Mouse (Mus musculus) adipocyte (in vitro differentiated cells): Measurements from ENCODE around the gene Rgl2.
"Not testable (repeated sequence)": the region's sequence is repeated elsewhere in the genome, so short reads cannot be mapped to it uniquely, and the experiment has no call there.

Source experiments
- DNase-seq: peaks from one replicate; pipeline ENCODE4 v3.0.0-alpha.2; 2016; ENCODE audit warnings: low spot score

Gene Rgl2

DNA sequence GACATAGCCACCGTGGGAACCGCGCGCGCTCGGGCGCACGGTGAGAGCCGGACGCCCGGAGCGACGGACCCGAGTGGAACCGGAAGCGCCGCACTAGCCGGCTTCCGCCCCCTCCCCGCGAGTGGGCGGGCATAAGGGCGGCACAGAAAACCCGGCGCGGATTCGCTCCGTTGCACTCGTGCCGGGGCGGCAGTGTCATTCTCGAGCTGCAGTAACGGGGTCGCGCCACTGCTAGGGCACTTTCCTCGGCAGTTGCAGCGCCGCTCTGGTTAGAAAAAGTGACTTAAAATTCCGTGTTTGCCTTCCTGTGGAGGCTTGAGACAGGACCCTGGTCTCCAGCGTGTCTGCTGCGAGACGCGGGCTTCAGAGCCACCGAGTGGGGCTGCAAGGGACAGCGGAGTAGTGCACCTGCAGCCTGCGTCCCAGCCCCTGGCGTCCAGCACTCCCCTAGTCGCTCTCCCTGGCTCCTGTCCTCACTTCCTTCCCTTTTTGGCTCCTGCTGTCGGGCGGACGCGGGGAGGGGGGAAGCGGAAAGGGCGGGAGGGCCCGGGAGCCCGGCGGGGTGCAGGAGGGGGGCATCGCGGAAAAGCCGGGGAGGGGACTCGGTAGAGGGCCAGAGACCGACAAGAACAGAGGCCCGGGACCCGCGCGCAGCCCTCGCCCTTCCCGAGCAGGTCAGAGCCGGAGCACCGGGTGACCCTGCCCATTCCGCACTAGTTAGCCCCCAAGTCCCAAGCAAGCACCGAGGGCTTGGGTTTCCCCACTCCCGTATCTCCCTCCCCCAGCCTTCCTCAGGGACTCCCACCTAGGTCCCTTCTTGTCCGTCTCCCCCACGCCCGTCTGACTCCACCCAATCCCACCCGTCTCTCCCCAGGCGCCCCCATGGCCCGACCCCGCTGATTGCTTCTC, at the start of gene Rgl2:
Gene Rgl2 (plus strand): TSS at position 173 of the 909 bp plus-strand sequence.
- peak; percentile 89 for DNase-seq

DNA sequence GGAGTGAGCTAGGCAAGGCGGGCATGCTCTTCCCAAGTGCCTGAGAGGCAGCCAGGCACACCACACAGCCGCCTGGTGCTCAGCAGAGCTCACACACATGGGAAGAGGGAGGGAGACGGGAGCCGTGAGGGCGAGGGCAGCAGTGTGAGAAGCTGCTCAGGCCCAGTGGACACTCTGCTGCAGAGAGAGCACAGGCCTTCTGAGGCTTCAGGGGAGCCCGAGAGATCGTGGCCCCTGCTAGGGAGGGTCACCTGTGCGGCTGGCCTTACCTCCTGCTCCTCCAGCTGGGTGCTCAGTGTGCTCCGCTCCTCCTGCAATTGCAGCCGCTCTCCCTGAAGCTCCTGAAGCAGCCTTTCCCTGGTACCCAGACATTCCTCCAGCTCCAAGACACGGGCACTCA, 45.0 kb upstream of the Rgl2 start:
- not testable (repeated sequence) for DNase-seq

DNA sequence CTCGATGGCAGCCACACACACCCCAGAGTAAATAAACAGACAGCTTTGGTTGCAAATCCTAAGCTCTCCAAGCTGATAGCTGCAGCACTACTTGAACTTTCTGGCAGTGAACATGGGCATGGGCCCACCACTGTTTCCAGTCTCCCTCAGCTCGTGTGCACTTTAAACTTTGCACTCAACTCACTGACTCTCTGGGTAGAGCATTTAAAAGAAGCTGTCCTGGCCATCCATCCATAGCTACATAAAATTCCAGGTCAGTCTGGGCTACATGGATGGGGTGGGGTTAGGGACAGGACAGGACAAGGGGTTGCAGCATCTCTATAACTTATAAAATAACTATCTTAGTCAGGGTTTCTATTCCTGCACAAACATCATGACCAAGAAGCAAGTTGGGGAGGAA, 41.5 kb upstream of the Rgl2 start:
- DNase-seq: not testable (repeated sequence)

DNA sequence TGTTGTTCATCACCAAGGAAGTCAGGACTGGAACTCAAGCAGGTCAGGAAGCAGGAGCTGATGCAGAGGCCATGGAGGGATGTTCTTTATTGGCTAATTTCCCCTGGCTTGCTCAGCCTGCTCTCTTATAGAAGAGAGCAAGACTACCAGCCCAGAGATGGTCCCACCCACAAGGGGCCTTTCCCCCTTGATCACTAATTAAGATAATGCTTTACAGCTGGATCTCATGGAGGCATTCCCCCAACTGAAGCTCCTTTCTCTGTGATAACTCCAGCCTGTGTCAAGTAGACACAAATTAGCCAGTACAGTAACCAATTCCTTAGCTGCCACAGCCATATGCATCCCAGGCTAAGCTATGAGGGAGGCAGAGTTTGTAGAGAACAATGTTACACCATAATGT, 41.1 kb upstream of the Rgl2 start:
- DNase-seq: not testable (repeated sequence)

DNA sequence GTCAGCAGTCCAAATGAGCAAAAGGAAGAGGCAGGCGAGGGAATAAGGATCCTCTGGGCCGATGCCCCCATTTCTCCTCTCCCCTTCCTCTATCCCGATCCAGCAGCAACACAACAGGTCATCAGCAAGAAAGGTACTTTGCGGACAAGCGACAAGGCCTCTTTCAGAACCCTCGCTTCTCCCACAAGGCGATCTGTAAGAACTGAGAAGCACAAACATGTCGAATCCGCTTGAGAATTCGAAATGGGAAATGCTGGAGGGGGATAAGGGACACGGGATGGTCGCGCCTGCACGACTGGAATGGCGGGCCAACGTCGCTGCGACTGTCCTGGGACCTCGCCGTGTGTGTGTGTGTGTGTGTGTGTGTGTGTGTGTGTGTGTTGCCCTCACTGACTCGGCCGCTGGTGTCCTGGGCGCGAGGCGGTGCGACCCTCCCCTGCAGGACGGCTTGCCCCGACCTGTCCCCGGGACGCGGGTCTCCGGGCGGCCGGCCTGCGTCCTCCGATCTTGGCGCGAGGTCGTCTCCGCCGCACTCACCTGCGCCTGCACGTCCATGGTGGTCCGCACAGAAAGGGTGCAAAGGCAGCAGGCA, 39.3 kb upstream of the Rgl2 start:
- not testable (repeated sequence) for DNase-seq

DNA sequence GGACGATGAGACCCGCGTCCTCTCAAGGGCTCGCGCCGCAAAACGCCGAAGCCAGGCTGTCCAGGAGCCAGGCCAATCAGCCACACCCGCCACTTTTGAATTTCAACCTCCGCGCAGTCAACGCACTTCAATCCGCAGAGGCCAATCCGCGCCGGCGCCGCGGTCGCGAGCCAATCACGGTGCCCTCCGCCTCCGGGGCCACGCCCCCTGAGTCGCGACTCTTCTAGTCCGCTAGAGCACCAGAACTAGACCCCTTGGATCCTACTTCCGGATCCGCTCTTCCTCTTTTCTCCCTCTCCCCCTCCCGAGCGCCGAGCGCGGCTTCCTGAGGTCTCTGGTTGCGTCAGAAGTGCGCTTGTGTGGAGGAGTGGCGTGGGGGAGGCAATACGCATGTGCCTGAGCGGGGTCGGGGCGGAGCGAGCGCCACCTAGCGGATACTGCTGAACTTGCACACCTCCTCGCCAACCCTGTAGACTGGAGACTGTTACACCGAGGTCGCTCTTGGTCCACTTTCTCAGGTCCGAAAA, 38.7 kb upstream of the Rgl2 start, which contains the start of gene Kifc1:
Gene Kifc1 (minus strand): TSS at position 129 of the 527 bp plus-strand sequence.
- peak; percentile 100 for DNase-seq

DNA sequence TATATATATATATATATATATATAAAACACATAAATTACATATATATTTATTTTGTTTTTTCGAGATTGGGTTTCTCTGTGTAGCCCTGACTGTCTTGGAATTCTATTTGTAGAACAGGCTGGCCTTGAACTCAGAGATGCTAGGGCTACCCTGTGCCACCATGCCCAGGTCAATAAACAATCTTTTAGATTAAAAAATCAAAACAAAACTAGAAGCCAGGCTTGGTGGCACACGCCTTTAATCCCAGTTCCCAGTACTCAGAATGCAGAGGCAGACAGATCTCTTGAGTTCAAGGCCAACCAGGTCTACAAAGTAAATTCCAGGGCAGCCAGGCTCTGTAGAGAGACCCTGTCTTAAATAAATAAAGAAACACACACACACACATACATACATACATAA, 38.0 kb upstream of the Rgl2 start:
- no peak for DNase-seq

DNA sequence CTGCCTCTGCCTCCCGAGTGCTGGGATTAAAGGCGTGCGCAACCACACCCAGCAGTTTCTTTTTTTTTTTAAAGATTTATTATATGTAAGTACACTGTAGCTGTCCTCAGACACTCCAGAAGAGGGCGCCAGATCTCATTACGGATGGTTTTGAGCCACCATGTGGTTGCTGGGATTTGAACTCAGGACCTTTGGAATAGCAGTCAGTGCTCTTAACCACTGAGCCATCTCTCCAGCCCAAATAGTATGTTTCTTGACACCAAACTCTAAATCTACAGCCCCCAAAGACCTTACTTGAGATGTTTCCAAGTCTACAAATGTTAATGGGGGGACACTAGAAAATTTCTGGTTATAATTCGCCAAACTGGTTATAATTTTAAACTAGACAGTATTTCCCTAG, 37.5 kb upstream of the Rgl2 start:
- not testable (repeated sequence) for DNase-seq

DNA sequence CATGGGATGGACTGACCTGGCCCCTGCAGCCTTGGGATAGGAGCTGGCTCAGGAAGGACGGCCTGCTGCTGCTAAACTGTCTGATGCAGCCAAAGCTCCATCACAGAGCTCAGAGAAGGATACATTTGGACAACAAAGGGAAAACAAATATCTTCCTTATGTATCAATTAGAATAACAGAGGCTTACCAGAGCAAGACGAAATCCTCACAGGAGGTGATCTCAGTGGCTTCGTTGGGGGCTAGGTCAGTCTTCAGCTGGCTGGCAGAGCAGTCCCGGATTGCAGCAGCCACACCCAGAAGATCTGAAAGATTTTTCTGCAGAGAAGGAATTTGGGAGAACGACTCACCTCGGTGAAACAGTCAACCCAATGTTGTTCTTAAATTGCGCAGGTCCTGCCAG, 36.9 kb upstream of the Rgl2 start:
- no peak for DNase-seq

DNA sequence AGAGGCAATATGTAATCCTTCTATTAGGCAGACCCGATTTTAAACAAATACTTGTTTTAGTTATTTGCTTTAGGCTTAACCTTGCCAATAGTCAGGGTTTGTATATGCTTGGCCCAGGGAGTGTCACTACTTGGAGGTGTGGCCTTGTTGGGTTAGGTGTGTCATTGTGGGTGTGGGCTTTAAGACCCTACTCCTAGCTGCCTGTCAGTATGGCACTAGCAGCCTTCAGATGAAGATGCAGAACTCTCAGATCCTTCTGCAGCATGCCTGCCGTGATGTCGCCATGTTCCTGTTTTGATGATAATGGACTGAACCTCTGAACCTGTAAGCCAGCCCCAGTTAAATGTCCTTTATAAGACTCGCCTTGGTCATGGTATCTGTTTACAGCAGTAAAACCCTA, 36.3 kb upstream of the Rgl2 start:
- DNase-seq: not testable (repeated sequence)

DNA sequence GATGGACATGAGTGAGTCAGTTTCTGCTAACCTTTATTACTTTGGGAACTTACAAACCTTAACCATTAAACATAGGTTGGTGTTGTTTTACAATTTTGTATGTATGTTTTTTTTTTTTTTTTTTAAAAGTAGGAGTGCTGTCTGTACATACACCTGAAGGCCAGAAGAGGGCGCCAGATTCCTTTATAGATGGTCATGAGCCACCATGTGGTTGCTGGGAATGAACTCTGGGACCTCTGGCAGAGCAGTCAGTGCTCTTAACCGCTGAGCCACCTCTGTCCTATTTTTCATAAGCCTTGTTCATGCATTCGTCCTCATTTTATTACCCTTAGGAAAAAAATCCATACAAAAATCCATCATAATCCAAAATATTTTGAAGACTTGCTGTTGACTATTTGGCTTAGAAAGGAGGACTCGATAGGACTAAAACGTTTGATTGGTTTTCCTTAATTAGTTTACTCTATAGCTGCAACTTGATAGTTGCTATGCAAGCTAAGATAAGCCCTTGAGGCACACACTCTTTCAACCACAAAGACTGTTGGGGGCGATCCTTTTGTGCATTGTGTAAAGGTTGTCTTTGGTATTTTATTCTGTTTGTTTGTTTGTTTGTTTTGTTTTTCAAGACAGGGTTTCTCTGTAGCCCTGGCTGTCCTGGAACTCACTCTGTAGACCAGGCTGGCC, 32.1 kb upstream of the Rgl2 start:
- peak; percentile 95 for DNase-seq

DNA sequence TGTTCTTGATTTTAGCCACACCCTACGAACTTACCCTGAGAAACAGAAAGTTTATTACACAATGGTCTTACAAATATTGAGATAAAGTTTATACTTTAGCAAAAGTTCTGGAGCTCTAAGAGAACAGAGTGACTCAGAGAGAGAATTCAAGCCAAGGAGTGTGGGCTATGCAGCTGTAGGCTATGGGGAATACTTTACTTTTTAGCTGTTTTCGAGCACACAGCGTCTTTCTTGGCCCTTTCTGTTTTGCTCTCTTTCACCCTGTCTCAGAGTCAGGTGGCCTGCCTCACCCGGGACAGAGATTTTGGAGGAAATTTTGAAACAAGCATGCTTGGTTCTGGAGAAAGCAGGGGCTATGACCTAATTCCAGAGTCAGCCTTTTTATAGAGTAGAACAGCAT, 31.1 kb upstream of the Rgl2 start:
- peak; percentile 47 for DNase-seq

DNA sequence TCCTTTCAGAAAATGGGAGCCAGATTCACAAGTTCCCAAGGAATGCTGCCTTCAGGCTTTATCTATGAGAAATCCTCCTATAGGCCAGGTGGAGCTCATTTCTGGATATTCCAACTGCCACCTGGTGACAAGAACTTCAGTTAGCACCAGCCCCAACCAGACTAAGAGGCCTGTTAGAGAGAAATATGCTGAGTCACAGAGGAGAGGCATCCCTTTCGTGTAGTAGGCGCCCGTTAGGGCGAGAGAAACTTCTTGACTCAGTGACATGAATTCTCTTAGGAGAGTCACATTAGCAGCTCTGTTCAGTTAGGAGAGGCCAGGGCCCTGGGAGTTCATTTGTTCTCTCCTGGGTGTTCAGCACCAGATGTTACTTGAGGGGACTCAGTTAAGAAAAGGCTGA, 29.7 kb upstream of the Rgl2 start:
- DNase-seq: no peak

DNA sequence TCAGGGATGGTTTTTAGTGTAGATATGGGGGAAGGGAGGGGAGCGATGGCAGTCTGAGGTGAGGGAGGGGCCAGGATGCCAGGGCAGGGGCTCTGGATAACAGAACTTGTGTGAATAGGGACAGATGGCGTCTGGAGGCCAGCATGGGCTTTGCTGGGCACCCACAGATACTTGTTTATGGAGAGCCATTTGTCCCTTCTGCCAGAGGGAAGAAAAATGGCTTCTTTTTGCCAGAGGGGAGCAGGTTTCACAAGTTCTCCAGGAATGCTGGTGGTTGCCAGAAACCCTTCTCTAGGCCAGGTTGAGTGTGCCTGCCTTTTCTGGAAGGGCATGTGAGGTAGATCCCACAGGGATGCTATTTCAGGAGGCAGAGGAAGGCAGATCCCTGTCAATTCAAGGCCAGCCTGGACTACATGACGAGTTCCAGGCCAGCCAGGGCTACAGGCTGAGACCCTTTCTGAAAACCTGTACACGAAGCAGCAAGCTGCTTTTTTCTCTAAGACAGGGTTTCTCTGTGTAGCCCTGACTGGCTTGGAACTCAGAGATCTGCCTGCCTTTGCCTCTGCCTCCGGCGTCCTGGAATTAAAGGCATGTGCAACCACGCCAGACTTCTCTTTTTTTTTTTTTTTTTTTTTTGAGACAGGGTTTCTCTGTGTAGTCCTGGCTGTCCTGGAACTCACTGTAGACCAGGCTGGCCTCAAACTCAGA, 28.9 kb upstream of the Rgl2 start:
- DNase-seq: no peak

DNA sequence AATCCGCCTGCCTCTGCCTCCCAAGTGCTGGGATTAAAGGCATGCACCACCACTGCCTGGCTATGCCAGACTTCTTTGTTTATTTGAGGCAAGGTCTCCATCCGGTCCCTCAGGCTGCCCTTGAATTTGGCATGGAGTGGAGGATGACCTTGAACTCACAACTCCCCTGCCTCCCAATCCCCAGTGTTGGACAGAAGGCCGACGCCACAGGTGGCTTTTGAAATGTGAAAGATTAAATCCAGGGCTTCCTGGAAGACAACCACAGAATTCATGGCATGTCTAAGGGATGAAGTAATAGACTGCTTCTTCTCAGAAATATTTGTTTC, 28.4 kb upstream of the Rgl2 start:
- no peak for DNase-seq

DNA sequence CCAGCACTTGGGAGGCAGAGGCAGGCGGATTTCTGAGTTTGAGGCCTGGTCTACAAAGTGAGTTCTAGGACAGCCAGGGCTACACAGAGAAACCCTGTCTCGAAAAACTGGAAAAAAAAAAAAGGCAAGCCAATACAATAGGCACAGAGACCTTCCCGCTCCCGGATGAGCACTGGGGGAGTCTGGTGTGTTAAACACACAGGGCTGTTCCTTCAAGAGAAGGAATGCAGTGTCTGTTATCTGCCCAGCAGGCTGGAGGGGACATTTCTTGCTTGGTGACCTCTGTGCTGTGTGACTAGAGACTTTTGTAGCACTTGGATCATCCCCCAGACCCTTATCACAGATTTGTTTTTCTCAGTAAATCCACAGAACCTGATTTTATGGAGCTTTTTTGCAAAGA, 27.7 kb upstream of the Rgl2 start:
- peak; percentile 70 for DNase-seq

DNA sequence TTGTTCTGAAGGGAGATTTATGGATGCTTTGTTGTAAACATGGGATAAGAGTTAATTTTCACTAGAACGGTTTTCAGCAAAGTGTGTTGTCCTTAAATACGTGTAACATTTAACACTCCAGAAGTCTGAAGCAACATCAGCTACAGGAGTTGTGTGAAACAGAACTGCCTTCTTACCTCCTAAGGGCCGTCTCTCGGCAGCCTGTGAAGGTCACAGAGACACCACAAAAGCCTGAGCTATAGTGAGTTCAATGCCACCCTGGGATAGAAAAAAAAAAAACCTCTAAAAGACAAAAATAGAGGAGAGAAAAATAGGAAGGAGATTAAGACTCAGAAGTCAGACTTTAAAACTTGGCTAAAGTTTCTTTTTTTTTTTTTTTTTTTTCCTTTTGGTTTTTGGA, 27.3 kb upstream of the Rgl2 start:
- DNase-seq: no peak

DNA sequence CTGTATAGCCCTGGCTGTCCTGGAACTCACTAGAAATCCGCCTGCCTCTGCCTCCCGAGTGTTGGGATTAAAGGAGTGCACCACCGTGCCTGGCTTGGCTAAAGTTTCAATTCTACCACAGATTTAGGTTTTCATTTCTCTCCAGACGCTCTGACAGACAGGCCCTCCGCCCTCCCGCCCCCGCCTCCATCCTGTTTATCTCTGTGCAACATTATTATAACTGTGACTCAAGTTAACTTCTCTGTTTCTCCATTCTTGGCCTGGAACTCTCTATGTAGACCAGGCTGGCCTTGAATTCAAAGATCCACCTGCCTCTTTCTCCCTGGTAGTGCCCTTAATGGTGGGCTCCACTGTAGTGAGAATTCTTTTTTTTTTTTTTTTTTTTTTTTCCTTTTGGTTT, 26.9 kb upstream of the Rgl2 start:
- DNase-seq: no peak

DNA sequence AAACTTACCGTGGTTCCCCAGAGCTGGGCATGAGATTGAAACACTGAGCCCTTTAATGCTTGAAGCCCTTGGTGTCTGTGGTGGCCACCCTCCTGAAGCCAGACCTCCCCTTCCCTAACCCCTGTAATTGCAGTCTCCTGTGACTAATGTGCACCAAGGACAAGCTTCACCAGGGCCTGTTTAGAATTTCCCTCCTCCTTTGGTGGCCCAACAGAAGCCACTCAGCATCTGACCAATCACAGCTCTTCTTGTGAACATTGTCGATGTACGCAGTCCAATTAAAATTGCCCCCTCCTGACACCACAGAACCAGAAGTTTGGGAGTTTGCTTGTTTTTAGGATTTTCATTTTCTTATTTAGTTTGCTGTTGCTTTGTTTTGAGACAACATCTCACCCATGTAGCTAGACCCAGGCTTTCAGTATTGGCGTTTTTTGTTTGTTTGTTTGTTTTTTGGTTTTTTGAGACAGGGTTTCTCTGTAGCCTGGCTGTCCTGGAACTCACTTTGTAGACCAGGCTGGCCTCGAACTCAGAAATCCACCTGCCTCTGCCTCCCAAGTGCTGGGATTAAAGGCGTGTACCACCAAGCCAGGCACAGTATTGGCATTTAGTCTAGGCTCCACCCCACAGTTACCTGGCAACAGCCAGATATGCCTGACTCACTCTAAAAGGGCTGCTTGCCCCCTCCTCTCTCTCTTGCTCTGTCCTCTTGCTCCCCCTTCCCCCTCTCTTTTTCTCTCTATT, 25.3 kb upstream of the Rgl2 start:
- not testable (repeated sequence) for DNase-seq

DNA sequence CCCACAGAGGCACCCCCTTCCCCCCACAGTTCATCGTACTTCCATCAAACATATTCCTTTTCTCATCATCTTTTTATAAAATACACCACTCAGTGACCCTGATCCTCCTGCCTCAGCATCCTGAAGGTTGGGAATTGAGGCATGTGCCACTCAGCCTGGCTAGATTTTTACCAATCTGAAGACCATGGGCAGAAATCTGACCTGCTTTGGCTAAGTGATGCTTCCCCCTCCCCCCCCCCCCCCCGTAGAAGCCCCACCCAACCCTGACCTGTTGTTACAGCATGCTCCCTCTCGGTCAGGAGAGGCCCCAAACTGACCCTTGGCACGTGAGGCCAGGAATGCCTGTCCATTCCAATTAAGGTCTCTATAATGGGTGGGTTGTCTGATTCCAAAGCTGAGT, 24.5 kb upstream of the Rgl2 start, which contains the start of gene Platr17:
Gene Platr17 (plus strand): TSS at position 301 of the 400 bp plus-strand sequence.
- not testable (repeated sequence) for DNase-seq
